Mouse (Mus musculus): ENCODE data around the gene Tlr4. TPM values are rescaled to one million over a fixed set of nuclear protein-coding genes. Genes with fewer than 3 reads are reported as not detected.

Tlr4 gene
- 3.7 TPM for polyA plus RNA-seq (2017; shearing (Covaris generic))

DNA sequence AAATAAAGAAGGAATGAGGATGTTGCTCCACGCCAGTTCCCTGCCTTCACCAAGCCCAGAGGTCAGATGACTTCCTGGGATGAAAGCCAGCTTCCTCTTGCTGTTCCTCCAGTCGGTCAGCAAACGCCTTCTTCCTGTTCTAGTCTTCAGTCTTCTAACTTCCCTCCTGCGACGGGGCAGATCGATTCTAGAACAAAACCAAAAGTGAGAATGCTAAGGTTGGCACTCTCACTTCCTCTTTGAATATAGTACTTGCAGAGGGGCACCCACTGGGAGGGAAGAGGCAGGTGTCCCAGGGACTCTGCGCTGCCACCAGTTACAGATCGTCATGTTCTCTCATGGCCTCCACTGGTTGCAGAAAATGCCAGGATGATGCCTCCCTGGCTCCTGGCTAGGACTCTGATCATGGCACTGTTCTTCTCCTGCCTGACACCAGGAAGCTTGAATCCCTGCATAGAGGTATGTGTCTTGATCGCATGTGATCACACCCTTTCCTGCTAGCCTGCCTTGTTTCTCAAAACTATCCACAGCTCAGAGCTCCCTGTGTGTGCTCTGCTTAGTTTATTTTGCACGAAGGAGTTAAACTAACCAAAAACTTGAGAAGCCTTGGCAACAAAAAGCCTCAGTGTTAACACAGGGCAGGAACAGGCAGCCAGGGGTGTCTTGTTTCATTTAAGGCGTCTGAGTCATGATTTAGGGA lies at the start of gene Tlr4:
TSS of gene Tlr4 (plus strand) at position 122 of the 700 bp plus-strand sequence.

